Mouse (Mus musculus): Measurements from ENCODE around the gene Cenpx.

Gene Cenpx

GRCm38 (mm10) chr11:120726243-120727168, 13.0 kb upstream of the Cenpx start:
- DNase-seq (ENCODE audit: low read depth, low spot score) = no peak

- no peak for DNase-seq (ENCODE audit: low read depth, low spot score)
Measured at GRCm38 (mm10) chr11:120723509-120723908, 10.0 kb upstream of the Cenpx start.

GRCm38 (mm10) chr11:120722761-120723382, 9.3 kb upstream of the Cenpx start:
- no peak for DNase-seq (ENCODE audit: low read depth, low spot score)

GRCm38 (mm10) chr11:120722067-120722630, 8.6 kb upstream of the Cenpx start:
- no peak for DNase-seq (ENCODE audit: low read depth, low spot score)

- DNase-seq (ENCODE audit: low read depth, low spot score) = peak; percentile 71
Measured at GRCm38 (mm10) chr11:120721124-120722066, 7.9 kb upstream of the Cenpx start, which contains the start of gene Rac3. Gene Rac3, plus strand, starts transcription at chr11:120721470.

GRCm38 (mm10) chr11:120720450-120720849, 6.9 kb upstream of the Cenpx start:
- DNase-seq (ENCODE audit: low read depth, low spot score) = peak; percentile 96

- DNase-seq (ENCODE audit: low read depth, low spot score) = no peak
Measured at GRCm38 (mm10) chr11:120719841-120720376, 6.4 kb upstream of the Cenpx start.

- no peak for DNase-seq (ENCODE audit: low read depth, low spot score)
Measured at GRCm38 (mm10) chr11:120719242-120719641, 5.7 kb upstream of the Cenpx start.

GRCm38 (mm10) chr11:120715131-120715530, 1.6 kb upstream of the Cenpx start:
- DNase-seq (ENCODE audit: low read depth, low spot score) = no peak

- DNase-seq (ENCODE audit: low read depth, low spot score) = no peak
Measured at GRCm38 (mm10) chr11:120714546-120714945, 1.0 kb upstream of the Cenpx start.

- DNase-seq (ENCODE audit: low read depth, low spot score) = peak; percentile 62
Measured at GRCm38 (mm10) chr11:120712771-120713568, 568 bp downstream of the Cenpx start.

GRCm38 (mm10) chr11:120711980-120712604, 1.4 kb downstream of the Cenpx start:
- DNase-seq (ENCODE audit: low read depth, low spot score) = no peak

GRCm38 (mm10) chr11:120710672-120711071, 2.9 kb downstream of the Cenpx start:
- no peak for DNase-seq (ENCODE audit: low read depth, low spot score)

GRCm38 (mm10) chr11:120709551-120709950, 4.0 kb downstream of the Cenpx start:
- no peak for DNase-seq (ENCODE audit: low read depth, low spot score)

- no peak for DNase-seq (ENCODE audit: low read depth, low spot score)
Measured at GRCm38 (mm10) chr11:120707969-120708368, 5.6 kb downstream of the Cenpx start.

GRCm38 (mm10) chr11:120707225-120707624, 6.3 kb downstream of the Cenpx start:
- no peak for DNase-seq (ENCODE audit: low read depth, low spot score)

- DNase-seq (ENCODE audit: low read depth, low spot score) = no peak
Measured at GRCm38 (mm10) chr11:120706120-120706519, 7.4 kb downstream of the Cenpx start.

- DNase-seq (ENCODE audit: low read depth, low spot score) = no peak
Measured at GRCm38 (mm10) chr11:120704486-120705325, 8.8 kb downstream of the Cenpx start.

Measured in brain, adult 2 months (tissue).